Mouse (Mus musculus) ZHBTc4 (cell line): ENCODE results near the gene Glycam1.
"Not testable (repeated sequence)": the region's sequence is repeated elsewhere in the genome, so short reads cannot be mapped to it uniquely, and the experiment has no call there.

ENCODE experiments used
- DNase-seq: peaks from one replicate; pipeline ENCODE4 v3.0.0-alpha.2; 2011; ENCODE audit warnings: low read depth, low spot score

Glycam1 gene

GRCm38 (mm10) chr15:103564981-103565380 lies at the start of gene Glycam1:
TSS of gene Glycam1 (minus strand) at chr15:103565081.
- DNase-seq, result no peak

GRCm38 (mm10) chr15:103604481-103604880 lies 39.6 kb upstream of the Glycam1 start:
- DNase-seq, result no peak

DNA sequence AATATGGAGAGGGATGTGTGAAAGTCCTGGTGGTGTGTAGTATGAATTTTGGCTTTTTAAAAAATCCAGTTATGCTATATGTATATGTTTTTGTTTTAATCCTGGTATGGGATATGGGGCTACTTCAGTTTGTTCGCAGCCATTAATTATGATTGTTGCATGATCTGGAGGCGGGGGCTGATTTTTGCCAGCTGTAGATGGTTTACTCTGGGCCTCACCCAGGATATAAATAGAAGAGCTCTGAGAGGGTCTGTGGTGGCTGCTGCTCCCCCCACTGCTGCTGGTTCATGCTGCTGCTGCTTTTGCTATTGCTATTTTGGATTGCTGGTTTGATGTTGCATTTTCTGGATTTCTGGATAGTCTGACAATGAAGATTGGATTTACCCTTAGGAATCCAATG lies 25.9 kb upstream of the Glycam1 start:
- no peak for DNase-seq

GRCm38 (mm10) chr15:103587752-103588151 lies 22.9 kb upstream of the Glycam1 start:
- DNase-seq, result not testable (repeated sequence)

- no peak for DNase-seq
Observed at GRCm38 (mm10) chr15:103585876-103586275, 21.0 kb upstream of the Glycam1 start.

- peak; percentile 56 for DNase-seq
Observed at GRCm38 (mm10) chr15:103552096-103552690, 12.7 kb downstream of the Glycam1 start.

- no peak for DNase-seq
Observed at GRCm38 (mm10) chr15:103551053-103551452, 13.8 kb downstream of the Glycam1 start.

DNA sequence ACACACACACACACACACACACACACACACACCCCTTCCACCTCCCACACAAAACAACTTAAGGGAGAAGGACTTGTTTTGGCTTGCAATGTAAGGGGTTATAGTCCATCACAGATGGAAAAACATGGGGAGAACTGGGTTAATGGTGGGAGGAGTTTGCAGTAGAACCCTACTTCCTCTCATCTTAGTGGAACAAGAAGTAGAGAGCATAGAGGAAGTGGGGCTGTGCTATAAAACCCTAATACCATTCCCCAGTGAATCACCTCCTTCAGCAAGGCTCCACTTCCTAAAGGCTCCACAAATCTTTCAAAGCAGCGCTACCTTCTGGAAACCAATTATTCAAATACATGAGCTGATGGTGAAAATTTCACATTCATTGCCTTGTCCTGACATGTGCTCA lies 15.4 kb downstream of the Glycam1 start:
- no peak for DNase-seq

- peak; percentile 33 for DNase-seq
Observed at GRCm38 (mm10) chr15:103547983-103548382, 16.9 kb downstream of the Glycam1 start.

GRCm38 (mm10) chr15:103542526-103542925 lies 22.4 kb downstream of the Glycam1 start:
- no peak for DNase-seq

GRCm38 (mm10) chr15:103540646-103541045 lies 24.2 kb downstream of the Glycam1 start:
- no peak for DNase-seq

DNA sequence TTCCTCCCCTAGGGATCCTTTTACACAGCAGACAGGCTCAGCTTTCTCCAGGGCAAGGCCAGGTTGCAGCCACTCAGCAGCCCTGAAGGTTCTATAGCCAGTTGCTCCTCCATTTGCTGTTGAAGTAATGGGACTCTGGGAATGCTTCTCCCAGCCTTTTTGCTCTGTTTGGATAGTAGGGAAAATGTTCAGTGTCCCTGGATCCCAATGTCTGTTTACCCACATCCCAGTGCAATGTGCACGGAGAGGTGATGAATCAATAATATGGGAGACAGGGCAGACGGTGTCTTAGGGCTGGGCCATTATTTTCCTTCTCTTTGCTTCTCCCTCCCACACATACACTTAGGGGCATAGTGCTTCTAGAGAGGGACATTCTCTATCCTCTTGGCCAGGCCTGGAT lies 25.6 kb downstream of the Glycam1 start:
- no peak for DNase-seq

DNA sequence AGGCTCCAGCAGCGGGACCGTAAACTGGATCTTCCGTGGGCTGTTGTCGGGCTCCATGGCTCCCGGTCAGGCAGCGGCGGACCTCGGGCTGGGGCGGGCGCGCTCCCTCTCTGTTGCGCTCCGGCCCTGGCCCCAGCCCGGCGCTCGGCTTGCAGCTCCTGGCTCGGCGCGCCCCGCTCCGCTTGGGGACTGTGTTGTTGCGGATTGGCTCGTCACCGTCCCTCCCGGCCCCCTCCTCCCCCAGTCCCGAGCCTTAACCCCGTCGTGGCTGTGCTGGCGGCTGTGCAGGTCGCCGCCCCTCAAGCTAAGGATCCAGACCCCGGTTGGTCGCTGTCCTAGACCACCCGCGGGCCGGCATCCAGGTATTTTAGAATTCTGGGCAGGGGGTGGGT lies 27.1 kb downstream of the Glycam1 start, which contains the start of gene Ppp1r1a:
Gene Ppp1r1a (minus strand): TSS at position 182 of the 392 bp plus-strand sequence.
- DNase-seq, result peak; percentile 88

DNA sequence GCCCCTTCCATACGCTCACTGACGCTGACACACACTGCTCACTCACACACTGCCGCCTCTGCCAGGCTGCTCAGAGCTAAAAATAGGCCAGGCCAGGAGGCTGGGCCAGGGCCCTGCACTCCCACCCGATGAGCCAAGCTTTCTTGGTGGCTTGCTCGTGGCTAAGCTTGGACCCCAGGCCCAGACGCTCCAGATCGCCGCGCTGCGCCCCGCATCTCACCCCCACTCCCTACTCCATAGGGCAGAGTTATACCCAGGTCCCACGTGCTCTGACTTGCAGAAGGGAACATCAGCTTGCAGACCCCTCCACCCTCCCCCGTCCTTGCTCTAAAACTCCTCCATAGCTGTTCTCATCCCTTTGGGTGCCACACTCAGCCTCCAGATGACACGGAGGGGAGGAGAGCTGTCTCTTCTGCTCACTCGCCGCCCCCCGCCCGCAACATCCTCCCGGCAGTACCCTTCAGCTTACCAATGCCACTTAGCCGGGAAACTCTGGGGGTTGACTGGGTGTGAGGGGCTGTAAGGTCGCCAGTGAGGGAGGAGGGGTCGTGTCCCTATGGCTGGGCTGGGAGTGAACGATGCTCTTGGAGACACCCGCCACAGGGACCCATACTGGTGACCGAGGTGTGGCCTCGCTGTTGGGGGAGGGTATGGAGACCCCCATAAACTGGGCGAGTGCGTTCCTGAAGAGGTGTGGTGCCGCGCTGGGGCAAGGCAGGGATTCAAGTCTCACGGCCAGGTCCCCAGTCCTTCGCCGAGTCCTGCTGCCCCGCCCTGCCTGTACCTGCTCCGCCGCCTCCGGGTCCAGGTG lies 27.7 kb downstream of the Glycam1 start:
- peak; percentile 16 for DNase-seq

DNA sequence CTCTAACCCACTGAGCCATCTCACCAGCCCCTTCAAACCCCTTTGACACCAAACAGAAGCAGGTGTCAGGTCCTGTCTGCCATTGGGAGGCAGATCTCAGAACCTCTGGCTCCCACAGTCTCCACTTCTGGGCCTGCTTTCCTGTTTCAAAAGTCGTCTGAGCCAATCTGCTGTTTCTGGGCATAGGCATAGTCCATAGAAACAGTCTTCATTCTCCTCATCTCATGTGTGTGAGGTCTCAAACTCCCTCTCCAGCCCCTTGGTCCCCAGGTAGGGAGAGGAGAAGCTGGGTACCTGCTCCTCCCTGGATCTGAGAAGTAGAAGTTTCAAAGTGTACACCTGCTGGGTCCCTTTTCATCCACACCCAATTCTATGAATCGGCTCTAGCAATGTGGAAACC lies 28.4 kb downstream of the Glycam1 start:
- DNase-seq, result no peak

DNA sequence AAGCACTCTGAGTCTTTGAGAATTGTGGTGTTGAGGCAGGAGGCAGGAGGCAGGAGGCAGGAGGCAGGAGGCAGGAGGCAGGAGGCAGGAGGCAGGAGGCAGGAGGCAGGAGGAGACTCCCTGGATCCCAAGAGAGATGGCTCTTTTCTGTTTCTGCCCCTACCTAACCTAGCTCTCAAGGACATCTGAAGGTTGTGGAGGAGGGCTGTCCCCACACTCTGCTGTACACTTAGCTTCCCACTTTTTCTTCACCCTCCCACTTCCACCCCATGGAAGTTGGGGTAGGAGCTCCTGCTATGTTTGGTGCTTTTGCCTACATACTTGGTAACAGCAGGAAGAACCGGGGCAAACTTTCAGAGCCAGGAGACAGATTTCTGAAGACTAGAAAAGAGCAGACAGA lies 29.1 kb downstream of the Glycam1 start:
- DNase-seq, result no peak

- DNase-seq, result no peak
Observed at GRCm38 (mm10) chr15:103535030-103535429, 29.9 kb downstream of the Glycam1 start.

DNA sequence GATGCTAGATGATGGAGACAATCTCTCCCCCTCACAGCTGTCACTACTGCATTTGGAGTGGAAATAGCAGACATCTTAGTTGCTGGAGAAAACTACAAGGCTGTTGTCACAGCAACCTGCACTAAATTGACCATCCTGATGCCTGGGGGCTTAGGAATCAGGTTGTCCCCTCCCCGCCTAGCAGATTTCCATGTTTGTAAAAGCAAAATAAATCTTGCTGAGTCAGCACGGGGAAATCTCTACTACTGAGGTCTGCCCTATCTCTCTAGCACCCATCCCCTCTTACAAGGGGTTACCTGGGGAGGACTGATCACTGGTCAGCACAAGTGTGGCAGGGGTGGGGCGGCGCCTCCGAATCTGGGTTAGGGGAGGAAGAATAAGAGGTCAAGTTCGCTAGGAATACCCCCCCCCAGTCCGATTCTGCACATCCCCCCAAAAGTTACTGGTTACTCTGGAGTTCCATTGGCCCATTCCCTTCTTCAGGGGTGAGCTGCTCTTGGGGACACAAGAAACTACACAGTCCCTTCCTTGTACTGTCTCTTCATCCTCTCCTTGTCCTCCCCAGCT lies 30.7 kb downstream of the Glycam1 start:
- DNase-seq, result no peak

DNA sequence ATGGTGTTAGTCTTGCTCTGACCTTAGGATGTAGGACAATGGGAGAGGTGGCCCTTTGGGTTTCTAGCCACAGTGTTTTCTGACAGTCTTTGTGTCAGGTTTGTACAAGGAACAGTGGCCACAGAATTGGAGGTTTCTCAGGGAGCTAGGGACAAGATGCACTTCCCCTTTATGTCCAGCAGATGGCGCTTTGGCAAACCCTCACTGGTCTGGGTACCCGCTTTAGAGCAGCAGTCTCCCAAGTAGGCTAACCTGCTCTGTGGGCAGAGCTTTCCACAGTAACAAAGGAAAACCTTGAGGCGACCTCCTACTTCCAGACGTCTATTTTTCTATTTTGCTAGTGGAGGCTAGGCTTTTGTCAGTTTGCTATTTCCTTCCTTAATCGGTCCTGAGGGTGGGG lies 34.5 kb downstream of the Glycam1 start:
- peak; percentile 84 for DNase-seq

DNA sequence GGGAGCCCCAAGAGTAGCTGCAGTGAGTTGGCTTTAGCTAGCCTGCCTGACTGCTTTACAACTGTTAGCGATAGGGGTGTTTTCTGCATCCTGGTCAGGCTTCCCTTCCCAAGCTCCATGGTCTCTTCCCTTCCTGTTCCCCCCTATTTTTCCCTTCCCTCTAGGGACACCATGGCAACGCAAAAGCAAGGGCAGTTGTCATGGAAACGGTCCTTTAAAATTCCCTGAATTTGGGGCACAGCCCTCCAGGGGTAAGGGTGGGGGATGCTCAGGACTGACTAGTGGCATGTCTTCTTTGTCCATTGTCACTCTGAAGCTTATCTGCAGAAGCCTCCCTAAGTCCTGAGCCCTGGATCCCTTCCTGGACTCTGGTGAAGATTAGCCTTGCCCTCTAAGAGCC lies 41.7 kb downstream of the Glycam1 start:
- no peak for DNase-seq

DNA sequence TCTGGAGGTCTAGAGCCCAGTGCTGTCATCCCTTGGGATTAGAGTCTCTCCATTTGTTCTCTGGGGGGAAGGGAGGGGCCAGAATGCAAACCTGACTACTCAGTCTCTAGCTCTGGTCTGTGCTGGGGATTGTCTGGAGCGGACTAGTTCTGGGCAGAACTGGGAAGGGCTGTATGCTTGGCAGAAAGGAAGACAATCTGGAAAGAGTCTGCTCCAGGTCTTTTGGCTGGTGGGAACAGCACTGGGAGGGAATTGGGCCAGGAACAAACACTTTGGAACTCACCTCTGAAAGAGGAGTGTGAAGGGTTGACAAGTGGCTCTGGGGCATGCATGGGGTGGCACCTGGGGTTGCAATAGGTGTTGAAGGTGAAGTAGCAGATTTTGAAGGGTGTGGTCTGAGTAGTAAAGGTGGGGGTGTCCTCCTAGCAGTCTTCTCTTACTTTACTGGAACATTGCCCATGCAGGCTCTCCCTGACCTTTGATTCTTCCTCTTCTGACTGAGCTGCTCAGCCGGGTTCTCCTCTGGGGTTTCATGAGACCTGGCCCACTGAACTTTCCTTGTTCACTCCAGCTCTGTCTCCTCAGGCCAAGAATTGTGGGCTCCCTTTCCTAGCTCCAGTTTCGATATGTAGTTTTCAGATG lies 42.3 kb downstream of the Glycam1 start:
- DNase-seq, result peak; percentile 95
